Mouse (Mus musculus): ENCODE measurements around the gene Tbc1d8. TPM values are rescaled to one million over a fixed set of nuclear protein-coding genes. Genes with fewer than 3 reads are reported as not detected.
A peak's percentile ranks its signal among the peaks of the same experiment; 100 is the strongest.

Gene Tbc1d8
- total and polyA plus RNA-seq, 2 experiments from 2014 or later, result 7.8 to 17.4 TPM

GRCm38 (mm10) chr1:39420987-39421386 lies 57.6 kb downstream of the Tbc1d8 start:
- ATAC-seq, result no peak
- no peak for DNase-seq (ENCODE audit: low spot score)
- Histone ChIP-seq H3K9ac (replicated peaks; ENCODE audit: low read length) (no peak overlapping the region), H3K4me2 (ENCODE audit: low read depth, low read length) (no peak overlapping the region), H3K4me3 (ENCODE audit: low read length) (no peak overlapping the region), H3K36me3 (ENCODE audit: insufficient read depth, low read length) (no peaks in the 10 kb centered on the region), H3K4me1 (ENCODE audit: insufficient read depth, low read length) (peaks cover 6% of the 10 kb centered on the region), H3K9me3 (ENCODE audit: low read length) (no peaks in the 10 kb centered on the region), H3K27me3 (ENCODE audit: insufficient read depth, low read length) (no peaks in the 10 kb centered on the region), H3K27ac (no peak overlapping the region)
- no peak for TF ChIP-seq CTCF (IDR thresholded peaks at IDR 0.05; ENCODE audit: low read depth)
- WGBS, result 83% methylated on average over 6 of the region's 6 CpGs

- no peak overlapping the region for H3K9ac ChIP-seq (replicated peaks; ENCODE audit: low read length)
- no peak for TF ChIP-seq CTCF (IDR thresholded peaks at IDR 0.05; ENCODE audit: low read depth)
- no peaks in the 10 kb centered on the region for H3K36me3 ChIP-seq (ENCODE audit: insufficient read depth, low read length)
- no peak overlapping the region for H3K27ac ChIP-seq
- H3K4me2 ChIP-seq (ENCODE audit: low read depth, low read length), result no peak overlapping the region
- no peak for DNase-seq (ENCODE audit: low spot score)
- no peak overlapping the region for H3K4me3 ChIP-seq (ENCODE audit: low read length)
- peaks cover 6% of the 10 kb centered on the region for H3K4me1 ChIP-seq (ENCODE audit: insufficient read depth, low read length)
- H3K9me3 ChIP-seq (ENCODE audit: low read length), result no peaks in the 10 kb centered on the region
- WGBS, result 85% methylated on average over 9 of the region's 9 CpGs
- no peak for ATAC-seq
- H3K27me3 ChIP-seq (ENCODE audit: insufficient read depth, low read length), result no peaks in the 10 kb centered on the region
Observed at GRCm38 (mm10) chr1:39418852-39419251, 59.7 kb downstream of the Tbc1d8 start.

- no peaks in the 10 kb centered on the region for H3K9me3 ChIP-seq (ENCODE audit: low read length)
- H3K27me3 ChIP-seq (ENCODE audit: insufficient read depth, low read length), result no peaks in the 10 kb centered on the region
- no peak overlapping the region for H3K4me2 ChIP-seq (ENCODE audit: low read depth, low read length)
- no peaks in the 10 kb centered on the region for H3K36me3 ChIP-seq (ENCODE audit: insufficient read depth, low read length)
- H3K4me1 ChIP-seq (ENCODE audit: insufficient read depth, low read length), result peaks cover 4% of the 10 kb centered on the region
- no peak overlapping the region for H3K9ac ChIP-seq (replicated peaks; ENCODE audit: low read length)
- TF ChIP-seq CTCF (IDR thresholded peaks at IDR 0.05; ENCODE audit: low read depth), result no peak; the same call in 1 of the 2 replicates
- H3K27ac ChIP-seq, result no peak overlapping the region
- 0 out of 2 replicates have a peak, but pooled peaks have one; percentile 29 for ATAC-seq
- H3K4me3 ChIP-seq (ENCODE audit: low read length), result no peak overlapping the region
- 35% methylated on average over 12 of the region's 12 CpGs for WGBS
- peak; percentile 36 for DNase-seq (ENCODE audit: low spot score)
Observed at GRCm38 (mm10) chr1:39417817-39418216, 60.7 kb downstream of the Tbc1d8 start.

- H3K27ac ChIP-seq, result no peak overlapping the region
Observed at GRCm38 (mm10) chr1:39410085-39410821, 68.3 kb downstream of the Tbc1d8 start.

GRCm38 (mm10) chr1:39408668-39409067 lies 69.9 kb downstream of the Tbc1d8 start:
- no peaks in the 10 kb centered on the region for H3K27me3 ChIP-seq (ENCODE audit: insufficient read depth, low read length)
- no peak for DNase-seq (ENCODE audit: low spot score)

More at GRCm38 (mm10) chr1:39410085-39410821, 68.3 kb downstream of the Tbc1d8 start:
- Histone ChIP-seq H3K4me1 (ENCODE audit: insufficient read depth, low read length) (no peaks in the 10 kb centered on the region), H3K9me3 (ENCODE audit: low read length) (no peaks in the 10 kb centered on the region), H3K9ac (replicated peaks; ENCODE audit: low read length) (no peak overlapping the region), H3K4me3 (ENCODE audit: low read length) (no peak overlapping the region), H3K36me3 (ENCODE audit: insufficient read depth, low read length) (no peaks in the 10 kb centered on the region), H3K4me2 (ENCODE audit: low read depth, low read length) (no peak overlapping the region), H3K27me3 (ENCODE audit: insufficient read depth, low read length) (no peaks in the 10 kb centered on the region)
- ATAC-seq, result no peak
- 64% methylated on average over 19 of the region's 19 CpGs for WGBS
- no peak for TF ChIP-seq CTCF (IDR thresholded peaks at IDR 0.05; ENCODE audit: low read depth)
- DNase-seq (ENCODE audit: low spot score), result no peak

GRCm38 (mm10) chr1:39408123-39408522 lies 70.4 kb downstream of the Tbc1d8 start:
- TF ChIP-seq CTCF (IDR thresholded peaks at IDR 0.05; ENCODE audit: low read depth), result no peak
- Histone ChIP-seq H3K9ac (replicated peaks; ENCODE audit: low read length) (no peak overlapping the region), H3K4me3 (ENCODE audit: low read length) (no peak overlapping the region), H3K4me2 (ENCODE audit: low read depth, low read length) (no peak overlapping the region), H3K27me3 (ENCODE audit: insufficient read depth, low read length) (no peaks in the 10 kb centered on the region), H3K27ac (no peak overlapping the region), H3K4me1 (ENCODE audit: insufficient read depth, low read length) (no peaks in the 10 kb centered on the region), H3K36me3 (ENCODE audit: insufficient read depth, low read length) (no peaks in the 10 kb centered on the region; the same call in 1 of the 2 replicates), H3K9me3 (ENCODE audit: low read length) (no peaks in the 10 kb centered on the region)
- ATAC-seq (no peak), DNase-seq (ENCODE audit: low spot score) (no peak)
- WGBS, result 86% methylated on average over 6 of the region's 6 CpGs

More at GRCm38 (mm10) chr1:39408668-39409067, 69.9 kb downstream of the Tbc1d8 start:
- no peak for TF ChIP-seq CTCF (IDR thresholded peaks at IDR 0.05; ENCODE audit: low read depth)
- H3K36me3 ChIP-seq (ENCODE audit: insufficient read depth, low read length), result no peaks in the 10 kb centered on the region; the same call in 1 of the 2 replicates
- H3K9ac ChIP-seq (replicated peaks; ENCODE audit: low read length), result no peak overlapping the region
- H3K9me3 ChIP-seq (ENCODE audit: low read length), result no peaks in the 10 kb centered on the region
- no peak overlapping the region for H3K4me3 ChIP-seq (ENCODE audit: low read length)
- H3K4me1 ChIP-seq (ENCODE audit: insufficient read depth, low read length), result no peaks in the 10 kb centered on the region
- WGBS, result 69% methylated on average over 7 of the region's 7 CpGs
- no peak overlapping the region for H3K4me2 ChIP-seq (ENCODE audit: low read depth, low read length)
- H3K27ac ChIP-seq, result no peak overlapping the region
- no peak for ATAC-seq

- H3K4me1 ChIP-seq (ENCODE audit: insufficient read depth, low read length), result no peaks in the 10 kb centered on the region
- H3K9ac ChIP-seq (replicated peaks; ENCODE audit: low read length), result no peak overlapping the region
- DNase-seq (ENCODE audit: low spot score) (no peak), ATAC-seq (no peak)
- WGBS, result 84% methylated on average over 4 of the region's 4 CpGs
- H3K4me2 ChIP-seq (ENCODE audit: low read depth, low read length), result no peak overlapping the region
- no peak overlapping the region for H3K27ac ChIP-seq
- no peak overlapping the region for H3K4me3 ChIP-seq (ENCODE audit: low read length)
- H3K9me3 ChIP-seq (ENCODE audit: low read length), result no peaks in the 10 kb centered on the region
- no peaks in the 10 kb centered on the region for H3K27me3 ChIP-seq (ENCODE audit: insufficient read depth, low read length)
- TF ChIP-seq CTCF (IDR thresholded peaks at IDR 0.05; ENCODE audit: low read depth), result no peak
- no peaks in the 10 kb centered on the region; the same call in 1 of the 2 replicates for H3K36me3 ChIP-seq (ENCODE audit: insufficient read depth, low read length)
Observed at GRCm38 (mm10) chr1:39407108-39407507, 71.4 kb downstream of the Tbc1d8 start.

Measured in hindbrain, postnatal 0 days (tissue).